Mouse (Mus musculus) lung, embryonic 16.5 days (tissue): ENCODE measurements around the gene Ankfy1. TPM values are rescaled to one million over a fixed set of nuclear protein-coding genes. Genes with fewer than 3 reads are reported as not detected.

Source experiments
- ATAC-seq: fragments of 200-750 bp; cut with Nextera tagmentation; 2 replicates; pipeline ENCODE4 v1.8.0; 2017; ENCODE audit warnings: low read depth, mild to moderate bottlenecking, moderate library complexity
- H3K27ac ChIP-seq: fragments of 300-500 bp; sonication (generic); 2 replicates; pipeline ENCODE4 v1.5.1; 2014; ENCODE audit warnings: mild to moderate bottlenecking, control low read depth, low read length
- H3K27me3 ChIP-seq: fragments of 300-500 bp; sonication (generic); 2 replicates; pipeline ENCODE4 v1.6.1; 2014; ENCODE audit warnings: low read depth, low read length, mixed read lengths; ENCODE audit not compliant: control insufficient read depth, insufficient read depth
- H3K36me3 ChIP-seq: fragments of 300-500 bp; sonication (generic); 2 replicates; pipeline ENCODE4 v1.6.1; 2014; ENCODE audit warnings: low read length; ENCODE audit not compliant: control insufficient read depth, insufficient read depth
- H3K4me1 ChIP-seq: fragments of 300-500 bp; sonication (generic); replicated peaks from 2 replicates; pipeline ENCODE4 v1.6.1; 2014; ENCODE audit warnings: low read length, mixed read lengths; ENCODE audit not compliant: control insufficient read depth, insufficient read depth
- H3K4me2 ChIP-seq: fragments of 300-500 bp; sonication (generic); 2 replicates; pipeline ENCODE4 v1.6.1; 2014; ENCODE audit warnings: low read depth, low read length, control low read depth
- H3K4me3 ChIP-seq: fragments of 300-500 bp; sonication (generic); 2 replicates; pipeline ENCODE4 v1.5.1; 2014; ENCODE audit warnings: mild to moderate bottlenecking, low read length, control low read depth
- H3K9ac ChIP-seq: fragments of 300-500 bp; sonication (generic); 2 replicates; pipeline ENCODE4 v1.6.1; 2014; ENCODE audit warnings: low read length, control low read depth
- H3K9me3 ChIP-seq: fragments of 300-500 bp; sonication (generic); 2 replicates; pipeline ENCODE4 v1.6.1; 2016; ENCODE audit warnings: low read length; ENCODE audit not compliant: control insufficient read depth
- WGBS: fragments of 180-500 bp; shearing (Covaris S2); extraction: QIAGEN DNeasy Blood & Tissue Kit; methylation state at CpG from one replicate; pipeline ENCODE4 v1.1.7; 2014; 5-methylcytosine and 5-hydroxymethylcytosine counted together
- microRNA-seq: library from miRNA; unstranded; fragments of <30 nt; microRNA quantifications from one replicate; pipeline ENCODE4, GENCODE M21; 2016
- polyA plus RNA-seq: library from polyadenylated mRNA; unstranded; fragments of >200 nt; fragmentation: Nextera tagmentation; extraction: Ambion mirVana; gene quantifications from 2 replicates; pipeline ENCODE4 v1.2.1, GENCODE M21; 2015

The Ankfy1 gene
- polyA plus RNA-seq, 1 experiment from 2014 or later, result 24.4 TPM

DNA sequence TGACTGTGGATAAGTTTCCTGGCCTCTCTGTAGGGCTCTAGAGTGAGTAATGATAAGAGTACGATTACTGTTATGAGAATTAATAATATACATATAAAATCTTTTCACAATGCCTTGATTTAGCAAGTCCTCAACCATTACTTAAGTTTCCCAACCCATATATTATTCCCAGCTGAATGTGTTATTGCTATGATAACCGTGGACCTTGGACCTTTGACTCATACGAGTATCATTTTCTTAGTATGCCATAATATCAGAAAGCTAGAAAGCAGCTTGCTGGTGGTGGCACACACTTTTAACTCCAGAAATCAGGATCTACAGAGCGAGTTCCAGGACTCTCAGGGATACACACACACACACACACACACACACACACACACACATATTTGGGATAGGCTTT, 118.2 kb downstream of the Ankfy1 start:
- no peak overlapping the region for H3K9ac ChIP-seq
- no peaks in the 10 kb centered on the region for H3K27me3 ChIP-seq
- H3K27ac ChIP-seq, result no peak overlapping the region
- no peaks in the 10 kb centered on the region for H3K36me3 ChIP-seq
- no peak for ATAC-seq
- H3K9me3 ChIP-seq, result no peaks in the 10 kb centered on the region
- H3K4me3 ChIP-seq, result no peak overlapping the region
- no peak overlapping the region for H3K4me2 ChIP-seq
- WGBS, result 61% methylated on average over 4 of the region's 4 CpGs
- H3K4me1 ChIP-seq, result peaks cover 7% of the 10 kb centered on the region

DNA sequence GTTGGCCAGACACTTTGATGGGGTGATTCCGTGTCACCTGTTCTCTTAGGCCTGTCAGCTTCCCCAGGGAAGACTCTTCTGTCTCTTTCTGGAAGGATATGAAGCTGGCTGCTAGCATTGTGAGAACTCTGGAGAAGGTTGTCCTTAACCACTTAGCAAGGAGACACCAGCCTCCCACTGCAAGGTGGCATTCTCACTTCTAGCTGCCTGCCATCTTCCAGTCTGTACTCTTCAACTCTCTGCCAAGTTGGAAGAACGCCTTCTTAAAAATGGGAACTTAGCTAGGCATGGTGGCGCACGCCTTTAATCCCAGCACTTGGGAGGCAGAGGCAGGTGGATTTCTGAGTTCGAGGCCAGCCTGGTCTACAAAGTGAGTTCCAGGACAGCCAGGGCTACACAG, 123.9 kb downstream of the Ankfy1 start:
- Histone ChIP-seq H3K9me3 (no peaks in the 10 kb centered on the region), H3K4me3 (no peak overlapping the region), H3K27me3 (no peaks in the 10 kb centered on the region), H3K36me3 (no peaks in the 10 kb centered on the region), H3K9ac (no peak overlapping the region), H3K27ac (no peak overlapping the region), H3K4me1 (no peaks in the 10 kb centered on the region), H3K4me2 (no peak overlapping the region)
- WGBS, result 88% methylated on average over 5 of the region's 5 CpGs
- ATAC-seq, result no peak

DNA sequence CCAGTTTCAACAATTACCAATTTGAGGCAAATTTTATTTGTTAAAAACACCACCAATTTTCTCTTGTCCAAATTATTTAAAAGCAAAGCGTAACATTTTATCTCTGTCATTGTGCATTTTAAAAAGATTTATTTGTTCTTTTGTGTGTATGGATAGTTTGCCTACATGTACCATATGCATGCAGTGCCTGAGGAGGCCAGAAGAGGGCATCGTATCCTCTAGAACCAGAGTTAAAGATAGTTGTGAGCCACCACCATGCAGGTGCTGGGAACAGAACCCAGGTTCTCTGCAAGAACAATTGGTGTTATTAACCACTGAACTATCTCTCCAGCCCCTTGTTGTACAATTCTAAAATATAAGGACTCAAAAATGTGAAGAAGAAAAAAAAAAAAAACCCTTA, 124.4 kb downstream of the Ankfy1 start:
- H3K9ac ChIP-seq, result no peak overlapping the region
- H3K27me3 ChIP-seq, result no peaks in the 10 kb centered on the region
- H3K36me3 ChIP-seq, result no peaks in the 10 kb centered on the region
- 76% methylated on average over 2 of the region's 2 CpGs for WGBS
- H3K4me2 ChIP-seq, result no peak overlapping the region
- H3K9me3 ChIP-seq, result no peaks in the 10 kb centered on the region
- H3K27ac ChIP-seq, result no peak overlapping the region
- H3K4me3 ChIP-seq, result no peak overlapping the region
- H3K4me1 ChIP-seq, result no peaks in the 10 kb centered on the region
- ATAC-seq, result no peak

DNA sequence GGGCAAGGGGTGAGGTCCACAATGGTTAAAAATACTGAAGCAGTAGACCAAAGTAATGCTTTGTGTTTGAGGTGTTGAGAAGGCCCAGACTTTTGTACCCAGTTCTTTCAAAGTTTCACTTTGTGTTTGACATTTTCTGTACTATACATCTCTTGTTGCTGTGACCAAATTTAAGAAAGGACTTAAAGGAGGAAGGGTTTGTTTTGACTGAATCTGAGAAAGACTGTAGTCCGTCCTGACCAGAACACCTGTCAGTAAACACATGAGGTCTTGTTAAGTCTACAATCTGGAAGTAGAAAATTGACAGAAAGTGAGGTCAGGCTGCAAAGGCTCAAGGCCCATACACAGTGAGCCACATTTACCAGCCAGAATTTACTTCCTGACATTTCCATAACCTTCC, 127.1 kb downstream of the Ankfy1 start:
- ATAC-seq, result no peak
- Histone ChIP-seq H3K36me3 (peaks cover 7% of the 10 kb centered on the region; the same call in 1 of the 2 replicates), H3K4me3 (no peak overlapping the region), H3K27me3 (no peaks in the 10 kb centered on the region), H3K9ac (no peak overlapping the region), H3K9me3 (no peaks in the 10 kb centered on the region), H3K27ac (no peak overlapping the region), H3K4me2 (no peak overlapping the region), H3K4me1 (no peaks in the 10 kb centered on the region)
- 71% methylated on average over 1 of the region's 1 CpGs for WGBS

DNA sequence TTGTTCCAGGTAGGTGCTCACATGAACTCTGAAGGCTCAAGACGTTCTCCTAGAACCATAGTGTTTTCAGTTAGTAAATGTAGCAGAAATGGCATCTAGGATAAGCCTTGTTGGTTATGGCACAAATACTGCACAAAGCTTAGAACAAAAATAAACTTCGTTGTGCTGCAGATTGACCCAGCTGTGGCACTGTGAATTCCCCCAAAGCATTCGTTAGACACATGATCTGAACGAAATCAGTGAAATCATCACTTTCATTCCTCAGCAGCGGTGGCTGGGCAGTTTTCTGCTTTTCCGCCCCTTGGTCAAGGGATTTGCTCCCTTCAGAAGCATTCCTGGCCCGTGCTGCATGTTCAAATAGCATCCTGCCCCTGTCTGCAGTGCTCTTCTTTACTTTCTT, 128.3 kb downstream of the Ankfy1 start:
- WGBS, result 87% methylated on average over 7 of the region's 7 CpGs
- Histone ChIP-seq H3K9me3 (no peaks in the 10 kb centered on the region), H3K36me3 (peaks cover 10% of the 10 kb centered on the region; the same call in 1 of the 2 replicates), H3K4me1 (no peaks in the 10 kb centered on the region), H3K4me3 (no peak overlapping the region), H3K4me2 (no peak overlapping the region), H3K27me3 (no peaks in the 10 kb centered on the region), H3K27ac (no peak overlapping the region), H3K9ac (no peak overlapping the region)
- ATAC-seq, result no peak

DNA sequence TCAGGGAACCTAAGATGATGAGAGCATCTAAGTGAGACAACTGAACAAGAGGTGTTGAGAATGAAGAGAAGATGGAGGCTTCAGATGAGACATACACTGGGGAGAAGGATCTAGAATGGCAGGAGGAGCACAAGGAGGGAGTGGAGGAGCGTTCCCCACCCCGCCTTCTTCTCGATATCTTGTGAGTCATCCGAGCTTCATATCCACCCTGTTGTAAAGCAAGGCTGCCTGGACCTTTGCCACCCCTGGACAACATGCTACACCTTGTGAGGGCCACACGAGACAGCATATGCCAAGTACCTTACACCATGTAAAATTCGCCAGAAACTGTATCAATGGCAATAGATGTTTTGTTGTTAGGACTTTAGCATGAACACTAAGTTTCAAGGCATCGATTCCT, 131.2 kb downstream of the Ankfy1 start:
- H3K9me3 ChIP-seq, result no peaks in the 10 kb centered on the region
- WGBS, result 87% methylated on average over 7 of the region's 7 CpGs
- H3K36me3 ChIP-seq, result peaks cover 16% of the 10 kb centered on the region
- no peaks in the 10 kb centered on the region for H3K4me1 ChIP-seq
- ATAC-seq, result no peak
- no peaks in the 10 kb centered on the region for H3K27me3 ChIP-seq
- H3K4me3 ChIP-seq, result no peak overlapping the region
- H3K27ac ChIP-seq, result no peak overlapping the region
- no peak overlapping the region for H3K4me2 ChIP-seq
- no peak overlapping the region for H3K9ac ChIP-seq

Small RNAs within 50 kb of the gene (microRNA-seq; reads per million reads assigned to microRNA genes)
- not detected for gene Gm25678

Other genes starting within 250 kb of the Ankfy1 start
- gene Mybbp1a, start 248.7 kb upstream of the Ankfy1 start, polyA plus RNA-seq, result 106 and 126 TPM in 2 replicates
- 3.1 and 3.2 TPM in 2 replicates for gene Spns2, start 200.1 kb upstream of the Ankfy1 start, polyA plus RNA-seq
- gene Spns3, start 139.5 kb upstream of the Ankfy1 start, polyA plus RNA-seq, result 0.09 and 0.25 TPM in 2 replicates
- 58.3 and 67.2 TPM in 2 replicates for gene Ube2g1, start 82.7 kb upstream of the Ankfy1 start, polyA plus RNA-seq
- 6.6 and 7.4 TPM in 2 replicates for gene Cyb5d2, start 106.1 kb downstream of the Ankfy1 start, polyA plus RNA-seq
- 9.0 and 9.6 TPM in 2 replicates for gene Zzef1, start 106.2 kb downstream of the Ankfy1 start, polyA plus RNA-seq